Mouse (Mus musculus) MEL (cell line): Measurements from ENCODE around the gene Ppp1r14c.

Experiments used
- BHLHE40 ChIP-seq: IDR thresholded peaks from 2 replicates; pipeline ENCODE4 v1.6.1; 2012; ENCODE audit warnings: low read depth, mild to moderate bottlenecking, inconsistent platforms, low read length, improper control_type of control experiment, borderline replicate concordance
- CTCF ChIP-seq, 3 experiments: IDR thresholded peaks in 2 of 3; conservative IDR thresholded peaks in 1 of 3; 2 replicates each; pipeline ENCODE4 v1.5.1; 2011 to 2012; ENCODE audit warnings: low read length in 3 of 3, low read depth in 2 of 3, mild to moderate bottlenecking in 2 of 3, improper control_type of control experiment in 1 of 3, inconsistent platforms in 1 of 3, mixed read lengths in 1 of 3, moderate library complexity in 1 of 3; ENCODE audit not compliant: control insufficient read depth in 1 of 3, insufficient read depth in 1 of 3, poor library complexity in 1 of 3, severe bottlenecking in 1 of 3
- EP300 ChIP-seq, 2 experiments: IDR thresholded peaks; 2 replicates each; pipeline ENCODE4 v1.6.1; 2011; ENCODE audit warnings: improper control_type of control experiment in 2 of 2, low read length in 2 of 2, low read depth in 1 of 2, mild to moderate bottlenecking in 1 of 2
- HCFC1 ChIP-seq: IDR thresholded peaks from 2 replicates; pipeline ENCODE4 v1.6.1; 2012; ENCODE audit warnings: low read depth, mild to moderate bottlenecking, inconsistent platforms, low read length, improper control_type of control experiment, moderate library complexity
- MXI1 ChIP-seq: IDR thresholded peaks from 2 replicates; pipeline ENCODE4 v1.6.1; 2011; ENCODE audit warnings: mild to moderate bottlenecking, low read depth, low read length, improper control_type of control experiment
- POLR2A ChIP-seq, 2 experiments: IDR thresholded peaks; 2 replicates each; pipeline ENCODE4 v1.6.1; 2011 to 2012; ENCODE audit warnings: low read length in 2 of 2, mild to moderate bottlenecking in 2 of 2, control low read depth in 1 of 2, improper control_type of control experiment in 1 of 2, low read depth in 1 of 2, moderate library complexity in 1 of 2; ENCODE audit not compliant: control insufficient read depth in 1 of 2, insufficient read depth in 1 of 2, poor library complexity in 1 of 2
- POLR2AphosphoS5 ChIP-seq: IDR thresholded peaks from 2 replicates; pipeline ENCODE4 v1.6.1; 2012; ENCODE audit warnings: low read depth, borderline replicate concordance, mild to moderate bottlenecking, inconsistent platforms, low read length, moderate library complexity, mixed read lengths
- RCOR1 ChIP-seq: IDR thresholded peaks from 2 replicates; pipeline ENCODE4 v1.6.1; 2012; ENCODE audit warnings: low read depth, mild to moderate bottlenecking, inconsistent platforms, low read length, improper control_type of control experiment
- SMC3 ChIP-seq: IDR thresholded peaks from 2 replicates; pipeline ENCODE4 v1.6.1; 2011; ENCODE audit warnings: low read depth, low read length, improper control_type of control experiment
- USF2 ChIP-seq, 2 experiments: IDR thresholded peaks; 2 replicates each; pipeline ENCODE4 v1.6.1; 2011 to 2012; ENCODE audit warnings: improper control_type of control experiment in 2 of 2, low read length in 2 of 2, borderline replicate concordance in 1 of 2, inconsistent platforms in 1 of 2, low read depth in 1 of 2, mild to moderate bottlenecking in 1 of 2; ENCODE audit not compliant: insufficient read depth in 1 of 2
- ZC3H11A ChIP-seq: IDR thresholded peaks from 2 replicates; pipeline ENCODE4 v1.6.1; 2012; ENCODE audit warnings: low read depth, mild to moderate bottlenecking, inconsistent platforms, low read length, improper control_type of control experiment
- ZNF384 ChIP-seq: IDR thresholded peaks from 2 replicates; pipeline ENCODE4 v1.6.1; 2012; ENCODE audit warnings: low read depth, mild to moderate bottlenecking, inconsistent platforms, low read length, improper control_type of control experiment

DNA sequence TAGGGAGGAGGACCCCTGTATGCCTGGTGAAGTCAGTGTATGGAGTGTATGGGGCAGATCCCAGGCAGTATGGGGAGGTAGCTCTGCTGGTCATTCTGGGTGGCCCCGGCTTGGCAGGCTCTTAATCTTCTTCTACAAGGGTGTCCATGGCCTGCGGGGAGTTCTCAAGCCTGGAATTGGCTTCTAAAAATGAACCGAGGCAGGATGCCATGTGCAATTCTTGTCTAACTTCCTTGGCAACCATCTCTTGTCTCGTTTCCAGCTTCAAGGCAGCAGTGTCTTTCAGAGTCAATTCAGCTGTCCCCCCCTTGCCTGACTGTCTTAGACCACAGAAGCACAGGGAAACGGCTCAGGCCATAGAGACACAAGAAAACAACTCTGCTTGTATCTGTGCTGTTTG lies 28.3 kb downstream of the Ppp1r14c start:
- TF ChIP-seq USF2 (IDR thresholded peaks at IDR 0.05; ENCODE audit: borderline replicate concordance in 1 of 2, insufficient read depth in 1 of 2, low read depth in 1 of 2, low read length in 2 of 2) (no peak), ZNF384 (no peak), POLR2A (IDR thresholded peaks at IDR 0.05; ENCODE audit: control insufficient read depth in 1 of 2, insufficient read depth in 1 of 2, low read depth in 1 of 2, low read length in 2 of 2, poor library complexity in 1 of 2) (no peak), EP300 (IDR thresholded peaks at IDR 0.05; ENCODE audit: low read depth in 1 of 2, low read length in 2 of 2) (no peak), MXI1 (no peak), SMC3 (no peak), CTCF (IDR thresholded peaks at IDR 0.05 in 2 of 3, conservative IDR thresholded peaks at IDR 0.05 in 1 of 3; ENCODE audit: control insufficient read depth in 1 of 3, insufficient read depth in 1 of 3, low read depth in 2 of 3, low read length in 3 of 3, poor library complexity in 1 of 3, severe bottlenecking in 1 of 3) (no peak), BHLHE40 (no peak), POLR2AphosphoS5 (no peak), RCOR1 (no peak), HCFC1 (no peak), ZC3H11A (no peak)
